Mouse (Mus musculus): Measurements from ENCODE around the gene Atp2a1. TPM values are rescaled to one million over a fixed set of nuclear protein-coding genes. Genes with fewer than 3 reads are reported as not detected.

Atp2a1 gene
- polyA plus RNA-seq, 1 experiment from 2014 or later: not detected

DNA sequence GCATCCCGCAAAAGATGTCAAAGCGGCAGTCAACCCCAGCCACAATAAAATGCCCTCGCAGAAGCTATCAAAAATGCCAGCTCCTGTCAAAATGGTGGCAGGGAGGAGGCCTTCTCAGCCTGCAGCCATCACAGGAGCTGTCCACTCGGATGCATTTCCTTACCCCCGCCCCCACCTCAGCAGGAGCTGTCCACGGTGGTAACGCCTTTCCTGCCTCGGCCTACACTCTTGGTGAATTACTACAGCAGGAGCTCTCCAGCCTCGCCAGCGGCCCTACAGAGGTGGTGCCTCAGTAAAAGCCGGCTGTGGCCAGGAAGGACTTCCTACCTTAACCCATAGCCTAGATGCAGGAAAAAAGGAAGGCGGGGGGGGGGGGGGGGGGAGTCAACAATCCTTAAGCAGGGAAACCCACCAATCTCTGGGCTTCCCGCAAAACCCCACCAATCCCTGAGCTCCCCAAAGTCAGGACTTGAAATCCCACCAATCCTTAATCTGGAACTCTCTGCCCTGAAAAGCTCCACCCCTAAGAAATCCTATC is 35.5 kb downstream of the Atp2a1 start:
- no peak overlapping the region for H3K27ac ChIP-seq (ENCODE audit: low read length)
- peaks cover 10% of the 10 kb centered on the region for H3K4me1 ChIP-seq (ENCODE audit: control insufficient read depth, insufficient read depth, low read length)
- 45% methylated on average over 12 of the region's 13 CpGs for WGBS

DNA sequence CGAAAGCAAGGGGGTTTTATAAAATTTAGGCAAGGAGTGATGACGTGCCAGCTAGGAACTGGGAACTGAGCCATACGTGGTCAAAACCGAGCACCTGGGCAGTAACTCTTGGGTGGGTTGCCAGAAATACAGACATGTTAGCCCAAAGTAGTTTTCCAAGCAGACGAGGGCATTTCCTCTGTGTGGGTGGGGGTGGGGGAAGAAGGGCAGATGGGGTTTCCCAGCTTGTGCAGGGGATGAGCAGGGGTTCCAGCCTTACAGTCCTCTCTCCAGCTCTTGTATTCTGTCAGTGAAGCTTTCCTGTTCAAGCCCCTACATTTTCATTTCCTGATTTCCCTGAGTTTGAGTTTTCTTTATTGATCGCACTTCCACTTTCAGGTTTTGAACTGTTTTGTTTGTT is 38.7 kb downstream of the Atp2a1 start:
- Histone ChIP-seq H3K27me3 (ENCODE audit: control insufficient read depth, insufficient read depth, low read length) (no peaks in the 10 kb centered on the region), H3K9me3 (ENCODE audit: control insufficient read depth, low read depth, low read length) (no peaks in the 10 kb centered on the region; the same call in 1 of the 2 replicates), H3K36me3 (ENCODE audit: control insufficient read depth, insufficient read depth, low read length) (no peaks in the 10 kb centered on the region), H3K9ac (replicated peaks; ENCODE audit: low read depth, low read length) (no peak overlapping the region), H3K4me1 (ENCODE audit: control insufficient read depth, insufficient read depth, low read length) (0 out of 2 replicates have a peak, but pooled peaks cover 3% of the 10 kb centered on the region), H3K27ac (ENCODE audit: low read length) (no peak overlapping the region), H3K4me2 (replicated peaks; ENCODE audit: low read depth, low read length) (no peak overlapping the region), H3K4me3 (ENCODE audit: low read depth, low read length) (no peak overlapping the region)
- WGBS: 87% methylated on average over 6 of the region's 6 CpGs
- ATAC-seq (ENCODE audit: insufficient number of reproducible peaks, insufficient read depth, low FRiP score, low read depth): no peak

More for the DNA sequence above, 35.5 kb downstream of the Atp2a1 start:
- Histone ChIP-seq H3K4me2 (replicated peaks; ENCODE audit: low read depth, low read length) (no peak overlapping the region), H3K4me3 (ENCODE audit: low read depth, low read length) (no peak overlapping the region), H3K9me3 (ENCODE audit: control insufficient read depth, low read depth, low read length) (no peaks in the 10 kb centered on the region; the same call in 1 of the 2 replicates), H3K9ac (replicated peaks; ENCODE audit: low read depth, low read length) (no peak overlapping the region), H3K27me3 (ENCODE audit: control insufficient read depth, insufficient read depth, low read length) (no peaks in the 10 kb centered on the region), H3K36me3 (ENCODE audit: control insufficient read depth, insufficient read depth, low read length) (no peaks in the 10 kb centered on the region)
- ATAC-seq (ENCODE audit: insufficient number of reproducible peaks, insufficient read depth, low FRiP score, low read depth): no peak

DNA sequence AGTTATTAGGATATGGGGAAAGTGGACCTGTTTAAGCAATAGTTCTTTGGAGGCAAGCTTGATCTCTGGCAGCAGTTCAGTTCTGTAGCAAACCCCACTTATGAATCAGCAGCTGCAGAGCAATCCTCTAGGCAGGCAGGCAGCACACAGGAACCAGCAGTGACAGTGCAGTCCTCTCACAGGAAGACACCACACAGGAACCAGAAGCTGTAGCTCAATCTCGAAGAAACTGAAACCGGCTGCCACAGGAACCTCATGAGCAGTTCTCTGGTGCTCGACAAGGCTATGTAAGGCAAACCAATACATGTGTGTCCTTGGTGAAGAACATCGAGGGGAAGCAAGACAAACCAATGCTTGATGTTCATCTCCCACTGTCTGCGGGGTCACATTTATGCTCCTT is 41.2 kb downstream of the Atp2a1 start:
- Histone ChIP-seq H3K4me2 (replicated peaks; ENCODE audit: low read depth, low read length) (no peak overlapping the region), H3K27me3 (ENCODE audit: control insufficient read depth, insufficient read depth, low read length) (no peaks in the 10 kb centered on the region), H3K36me3 (ENCODE audit: control insufficient read depth, insufficient read depth, low read length) (no peaks in the 10 kb centered on the region), H3K4me3 (ENCODE audit: low read depth, low read length) (no peak overlapping the region), H3K4me1 (ENCODE audit: control insufficient read depth, insufficient read depth, low read length) (no peaks in the 10 kb centered on the region), H3K27ac (ENCODE audit: low read length) (no peak overlapping the region), H3K9ac (replicated peaks; ENCODE audit: low read depth, low read length) (no peak overlapping the region), H3K9me3 (ENCODE audit: control insufficient read depth, low read depth, low read length) (no peaks in the 10 kb centered on the region; the same call in 1 of the 2 replicates)
- 87% methylated on average over 5 of the region's 5 CpGs for WGBS
- no peak for ATAC-seq (ENCODE audit: insufficient number of reproducible peaks, insufficient read depth, low FRiP score, low read depth)

DNA sequence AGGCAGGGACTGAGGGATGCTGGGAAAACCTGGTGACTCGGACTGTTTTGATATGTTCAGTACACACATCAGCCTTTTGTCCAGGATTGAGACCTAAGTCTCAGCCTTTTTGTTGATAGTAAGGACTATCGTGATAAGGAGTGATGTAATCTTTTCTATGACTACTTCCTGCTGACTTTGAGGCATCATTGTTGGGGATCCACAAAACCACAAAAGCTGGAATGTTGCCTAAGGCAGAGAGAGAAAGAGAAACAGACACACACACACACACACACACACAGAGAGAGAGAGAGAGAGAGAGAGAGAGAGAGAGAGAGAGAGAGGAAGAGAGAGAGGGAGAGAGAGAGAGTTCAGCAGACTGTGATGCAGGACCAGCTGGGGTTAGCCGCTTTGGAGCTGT is 44.4 kb downstream of the Atp2a1 start:
- no peaks in the 10 kb centered on the region for H3K9me3 ChIP-seq (ENCODE audit: control insufficient read depth, low read depth, low read length)
- 49% methylated on average over 3 of the region's 3 CpGs for WGBS
- no peak for ATAC-seq (ENCODE audit: insufficient number of reproducible peaks, insufficient read depth, low FRiP score, low read depth)
- no peaks in the 10 kb centered on the region for H3K4me1 ChIP-seq (ENCODE audit: control insufficient read depth, insufficient read depth, low read length)
- H3K9ac ChIP-seq (replicated peaks; ENCODE audit: low read depth, low read length): no peak overlapping the region
- no peaks in the 10 kb centered on the region for H3K36me3 ChIP-seq (ENCODE audit: control insufficient read depth, insufficient read depth, low read length)
- no peaks in the 10 kb centered on the region for H3K27me3 ChIP-seq (ENCODE audit: control insufficient read depth, insufficient read depth, low read length)
- H3K4me3 ChIP-seq (ENCODE audit: low read depth, low read length): no peak overlapping the region
- H3K4me2 ChIP-seq (replicated peaks; ENCODE audit: low read depth, low read length): no peak overlapping the region
- no peak overlapping the region for H3K27ac ChIP-seq (ENCODE audit: low read length)

DNA sequence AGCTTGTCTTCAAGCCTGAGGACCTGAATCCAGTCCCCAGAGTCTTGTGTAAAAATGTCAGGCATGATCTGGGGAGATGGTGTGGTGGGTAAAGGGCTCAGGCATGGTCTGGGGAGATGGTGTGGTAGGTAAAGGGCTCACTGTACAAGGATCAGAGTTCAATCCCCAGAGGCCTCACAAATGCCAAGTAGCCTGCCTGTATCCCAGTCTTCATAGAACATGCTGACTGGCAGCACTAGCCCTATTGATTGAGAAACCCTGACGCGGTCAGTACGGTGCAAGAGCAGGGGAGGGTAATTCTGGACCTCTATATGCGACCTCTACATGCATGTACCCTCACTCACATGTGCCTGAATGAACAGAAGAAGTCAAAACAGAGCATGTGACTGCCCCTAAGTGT is 45.3 kb downstream of the Atp2a1 start:
- no peak overlapping the region for H3K4me2 ChIP-seq (replicated peaks; ENCODE audit: low read depth, low read length)
- H3K9me3 ChIP-seq (ENCODE audit: control insufficient read depth, low read depth, low read length): no peaks in the 10 kb centered on the region
- H3K4me3 ChIP-seq (ENCODE audit: low read depth, low read length): no peak overlapping the region
- H3K27ac ChIP-seq (ENCODE audit: low read length): no peak overlapping the region
- no peaks in the 10 kb centered on the region for H3K36me3 ChIP-seq (ENCODE audit: control insufficient read depth, insufficient read depth, low read length)
- ATAC-seq (ENCODE audit: insufficient number of reproducible peaks, insufficient read depth, low FRiP score, low read depth): no peak
- H3K9ac ChIP-seq (replicated peaks; ENCODE audit: low read depth, low read length): no peak overlapping the region
- H3K4me1 ChIP-seq (ENCODE audit: control insufficient read depth, insufficient read depth, low read length): no peaks in the 10 kb centered on the region
- 81% methylated on average over 4 of the region's 4 CpGs for WGBS
- H3K27me3 ChIP-seq (ENCODE audit: control insufficient read depth, insufficient read depth, low read length): no peaks in the 10 kb centered on the region

DNA sequence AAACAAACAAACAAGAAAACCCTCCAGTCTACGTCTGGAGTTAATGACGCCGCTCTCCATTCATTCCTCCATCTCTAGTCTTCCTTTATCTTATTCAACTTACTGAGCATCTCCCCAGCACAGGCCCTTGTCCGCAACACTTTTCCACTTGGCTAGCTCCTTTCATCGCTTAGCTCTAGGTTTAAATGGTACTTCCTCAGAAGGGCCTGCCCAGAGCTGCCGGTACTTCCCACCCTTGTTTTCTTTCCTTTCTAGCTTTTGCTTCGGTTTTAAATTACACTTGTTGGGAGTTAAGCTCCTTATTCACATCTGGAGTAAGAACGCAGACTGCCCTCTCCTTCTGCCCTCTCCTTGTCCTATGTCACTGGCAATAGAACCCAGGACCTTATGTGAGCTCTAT is 45.9 kb downstream of the Atp2a1 start:
- Histone ChIP-seq H3K36me3 (ENCODE audit: control insufficient read depth, insufficient read depth, low read length) (no peaks in the 10 kb centered on the region), H3K9ac (replicated peaks; ENCODE audit: low read depth, low read length) (no peak overlapping the region), H3K27ac (ENCODE audit: low read length) (no peak overlapping the region), H3K27me3 (ENCODE audit: control insufficient read depth, insufficient read depth, low read length) (no peaks in the 10 kb centered on the region), H3K9me3 (ENCODE audit: control insufficient read depth, low read depth, low read length) (no peaks in the 10 kb centered on the region), H3K4me3 (ENCODE audit: low read depth, low read length) (no peak overlapping the region), H3K4me1 (ENCODE audit: control insufficient read depth, insufficient read depth, low read length) (no peaks in the 10 kb centered on the region), H3K4me2 (replicated peaks; ENCODE audit: low read depth, low read length) (no peak overlapping the region)
- no peak for ATAC-seq (ENCODE audit: insufficient number of reproducible peaks, insufficient read depth, low FRiP score, low read depth)
- 64% methylated on average over 8 of the region's 8 CpGs for WGBS

DNA sequence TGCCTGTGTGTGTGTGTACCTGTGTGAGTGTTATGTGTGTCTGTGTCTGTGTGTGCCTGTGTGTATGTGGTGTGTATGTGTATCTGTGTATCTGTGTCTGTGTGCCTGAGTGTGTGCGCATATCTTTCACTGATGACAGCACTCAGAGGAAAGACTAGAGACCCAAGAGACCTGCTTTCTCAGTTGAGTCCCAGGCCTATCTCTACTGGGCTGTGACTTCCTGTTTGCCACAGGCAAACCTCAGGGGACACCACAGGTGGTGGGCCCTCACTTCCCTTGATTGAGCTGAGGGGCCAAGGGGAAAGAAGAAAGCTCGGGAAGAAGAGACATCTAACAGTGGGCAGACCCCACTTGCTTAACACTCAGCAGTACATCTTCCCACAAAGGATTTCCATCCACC is 46.3 kb downstream of the Atp2a1 start:
- Histone ChIP-seq H3K9ac (replicated peaks; ENCODE audit: low read depth, low read length) (no peak overlapping the region), H3K36me3 (ENCODE audit: control insufficient read depth, insufficient read depth, low read length) (no peaks in the 10 kb centered on the region), H3K9me3 (ENCODE audit: control insufficient read depth, low read depth, low read length) (no peaks in the 10 kb centered on the region), H3K27ac (ENCODE audit: low read length) (no peak overlapping the region), H3K4me3 (ENCODE audit: low read depth, low read length) (no peak overlapping the region), H3K4me2 (replicated peaks; ENCODE audit: low read depth, low read length) (no peak overlapping the region), H3K4me1 (ENCODE audit: control insufficient read depth, insufficient read depth, low read length) (no peaks in the 10 kb centered on the region), H3K27me3 (ENCODE audit: control insufficient read depth, insufficient read depth, low read length) (no peaks in the 10 kb centered on the region)
- no peak for ATAC-seq (ENCODE audit: insufficient number of reproducible peaks, insufficient read depth, low FRiP score, low read depth)
- 58% methylated on average over 2 of the region's 2 CpGs for WGBS

DNA sequence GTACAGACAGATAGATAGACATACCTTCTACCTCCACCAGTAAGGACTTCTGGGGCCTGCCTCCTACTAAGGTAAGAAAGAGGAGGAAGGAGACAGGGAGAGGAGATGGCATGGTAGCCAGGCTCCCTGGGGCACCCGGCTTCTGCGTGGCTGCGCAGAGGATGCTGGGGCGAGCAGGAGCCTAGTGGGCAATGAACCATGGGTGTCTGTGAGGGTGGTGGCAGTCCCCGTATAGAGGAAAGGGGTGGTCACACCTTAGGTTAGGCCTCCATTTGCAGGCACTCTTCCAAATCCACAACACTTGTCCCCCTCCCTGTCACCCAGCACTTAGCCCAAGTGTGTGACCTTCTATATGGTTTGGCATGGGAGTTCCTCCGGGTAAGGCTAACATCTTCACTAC is 48.2 kb downstream of the Atp2a1 start, which contains the start of gene Cd19:
Cd19 (minus strand) TSS at position 165 of the 400 bp plus-strand sequence.
- Histone ChIP-seq H3K27ac (ENCODE audit: low read length) (no peak within 1 kb of the TSS), H3K4me1 (ENCODE audit: control insufficient read depth, insufficient read depth, low read length) (no peaks in the 10 kb centered on the region), H3K36me3 (ENCODE audit: control insufficient read depth, insufficient read depth, low read length) (no peaks in the 10 kb centered on the region), H3K27me3 (ENCODE audit: control insufficient read depth, insufficient read depth, low read length) (no peaks in the 10 kb centered on the region), H3K9ac (replicated peaks; ENCODE audit: low read depth, low read length) (no peak within 1 kb of the TSS), H3K4me3 (ENCODE audit: low read depth, low read length) (no peak within 1 kb of the TSS), H3K4me2 (replicated peaks; ENCODE audit: low read depth, low read length) (no peak within 1 kb of the TSS), H3K9me3 (ENCODE audit: control insufficient read depth, low read depth, low read length) (no peaks in the 10 kb centered on the region)
- 84% methylated on average over 6 of the region's 6 CpGs for WGBS
- no peak for ATAC-seq (ENCODE audit: insufficient number of reproducible peaks, insufficient read depth, low FRiP score, low read depth)

DNA sequence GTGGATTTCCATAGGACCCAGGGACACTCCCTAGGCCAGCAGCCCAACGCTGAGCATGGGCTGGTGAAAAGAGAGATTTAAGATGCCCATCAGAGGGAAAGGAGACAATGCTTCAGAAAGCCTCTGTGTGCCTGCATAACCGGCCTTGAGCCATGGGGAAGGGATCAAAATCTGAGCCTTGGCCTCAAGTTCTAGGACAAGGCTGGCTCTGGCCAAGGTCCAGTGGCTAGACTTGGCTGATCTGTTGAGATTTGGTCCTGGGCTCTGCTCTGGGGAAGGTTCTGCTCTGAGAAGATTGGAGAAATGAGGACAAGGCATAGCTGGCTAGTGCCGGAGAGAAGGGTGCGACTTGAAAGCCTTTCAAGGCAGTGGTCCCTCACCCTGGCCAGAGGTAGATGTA is 51.8 kb downstream of the Atp2a1 start:
- Histone ChIP-seq H3K4me1 (ENCODE audit: control insufficient read depth, insufficient read depth, low read length) (no peaks in the 10 kb centered on the region), H3K9me3 (ENCODE audit: control insufficient read depth, low read depth, low read length) (no peaks in the 10 kb centered on the region), H3K27me3 (ENCODE audit: control insufficient read depth, insufficient read depth, low read length) (no peaks in the 10 kb centered on the region), H3K4me3 (ENCODE audit: low read depth, low read length) (no peak overlapping the region), H3K27ac (ENCODE audit: low read length) (no peak overlapping the region), H3K9ac (replicated peaks; ENCODE audit: low read depth, low read length) (no peak overlapping the region), H3K4me2 (replicated peaks; ENCODE audit: low read depth, low read length) (no peak overlapping the region), H3K36me3 (ENCODE audit: control insufficient read depth, insufficient read depth, low read length) (no peaks in the 10 kb centered on the region)
- ATAC-seq (ENCODE audit: insufficient number of reproducible peaks, insufficient read depth, low FRiP score, low read depth): no peak
- WGBS: 94% methylated on average over 4 of the region's 4 CpGs
